Mouse (Mus musculus): ENCODE results near the gene Zbtb24. TPM values are rescaled to one million over a fixed set of nuclear protein-coding genes. Genes with fewer than 3 reads are reported as not detected.
"Not testable (repeated sequence)": the region's sequence is repeated elsewhere in the genome, so short reads cannot be mapped to it uniquely, and the experiment has no call there.

Zbtb24 gene
- 11.4 and 14.0 TPM in 2 replicates for polyA plus RNA-seq (2015; fragmentation: Nextera tagmentation; extraction: Ambion mirVana)

DNA sequence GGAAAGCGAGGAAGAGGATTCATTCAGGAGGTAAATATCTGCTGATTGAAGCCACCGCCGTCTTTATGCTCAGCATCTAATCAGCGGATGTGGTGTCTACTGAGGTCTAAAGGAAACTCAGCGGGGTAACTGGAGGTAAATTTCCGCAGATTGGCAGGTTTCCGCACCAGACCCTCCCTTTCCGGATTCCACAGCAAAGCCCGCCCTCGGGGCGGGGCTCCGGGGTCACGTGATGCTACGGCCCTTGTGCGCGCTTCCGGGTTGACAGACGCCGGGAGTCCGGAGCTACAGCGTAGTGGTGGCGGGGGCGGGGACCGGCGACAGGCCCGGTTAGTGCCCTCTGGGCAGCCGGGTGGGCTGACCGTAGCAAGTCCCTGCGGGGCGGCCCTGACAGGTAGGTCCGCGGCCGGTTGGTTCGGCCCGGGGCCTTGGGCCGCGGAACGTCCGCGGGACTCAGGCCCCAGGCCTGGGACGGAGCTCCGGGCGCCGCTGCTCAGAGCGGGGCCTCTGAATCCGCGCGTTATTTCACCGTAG, at the start of gene Zbtb24:
Gene Zbtb24 (plus strand): TSS at position 247 of the 534 bp plus-strand sequence.
- Histone ChIP-seq H3K4me1 (replicated peaks) (peaks cover 19% of the 10 kb centered on the region), H3K4me2 (peak within 1 kb of the TSS; percentile 82), H3K4me3 (peak within 1 kb of the TSS; percentile 92), H3K9ac (peak within 1 kb of the TSS; percentile 92), H3K27ac (peak within 1 kb of the TSS; percentile 76), H3K36me3 (0 out of 2 replicates have a peak, but pooled peaks cover 10% of the 10 kb centered on the region), H3K9me3 (replicated peaks) (no peaks in the 10 kb centered on the region), H3K27me3 (no peaks in the 10 kb centered on the region)
- ATAC-seq (replicated peaks; ENCODE audit: insufficient number of reproducible peaks, insufficient read depth, low FRiP score, low read depth), result peak; percentile 95
- whole genome bisulfite sequencing, result under 1% methylated on average over 49 of the region's 49 CpGs

DNA sequence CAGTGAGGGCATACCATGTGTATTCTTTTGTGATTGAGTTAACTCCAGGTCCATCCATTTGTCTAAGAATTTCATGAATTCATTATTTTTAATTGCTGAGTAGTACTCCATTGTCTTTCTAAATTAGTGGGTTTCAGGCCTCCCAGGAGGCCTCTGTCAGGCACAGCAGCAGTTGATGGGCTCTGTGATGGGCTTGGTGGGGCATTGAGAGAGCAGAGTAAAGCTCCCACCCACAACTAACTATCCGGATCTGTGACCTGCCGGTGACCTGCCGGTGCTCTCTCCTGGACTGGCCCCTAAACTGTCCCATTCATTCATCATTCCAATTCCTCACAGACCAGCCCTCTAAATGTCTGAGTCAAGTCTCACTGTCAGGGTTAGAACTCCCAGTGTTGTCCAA, 49.1 kb upstream of the Zbtb24 start:
- Histone ChIP-seq H3K9ac (no peak overlapping the region), H3K4me3 (no peak overlapping the region), H3K27me3 (no peaks in the 10 kb centered on the region), H3K4me1 (replicated peaks) (peaks cover 9% of the 10 kb centered on the region), H3K36me3 (no peaks in the 10 kb centered on the region), H3K4me2 (no peak overlapping the region), H3K9me3 (replicated peaks) (no peaks in the 10 kb centered on the region), H3K27ac (no peak overlapping the region)
- no peak for ATAC-seq (replicated peaks; ENCODE audit: insufficient number of reproducible peaks, insufficient read depth, low FRiP score, low read depth)
- WGBS, result 85% methylated on average over 3 of the region's 3 CpGs

DNA sequence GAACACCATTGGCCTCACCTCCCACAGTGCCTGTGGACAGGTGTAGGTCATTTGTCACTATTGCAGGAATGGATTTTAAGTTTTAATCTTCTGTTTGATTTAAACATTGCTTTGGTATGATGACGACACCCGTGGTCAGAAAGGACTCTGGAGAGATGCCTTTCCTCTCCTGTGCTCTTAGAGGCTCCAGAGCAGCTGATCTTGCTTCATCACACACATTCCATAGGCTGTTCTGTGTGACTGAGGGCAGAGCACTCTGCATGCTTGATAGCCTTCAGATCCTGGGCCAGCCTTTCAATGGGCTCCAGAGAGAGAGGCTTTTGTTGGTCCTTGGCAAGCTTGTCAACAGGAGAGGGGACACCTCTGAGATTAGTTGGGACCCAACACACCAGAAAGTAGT, 46.8 kb upstream of the Zbtb24 start:
- Histone ChIP-seq H3K27me3 (no peaks in the 10 kb centered on the region), H3K4me1 (replicated peaks) (peaks cover 9% of the 10 kb centered on the region), H3K9ac (no peak overlapping the region), H3K4me3 (no peak overlapping the region), H3K9me3 (replicated peaks) (no peaks in the 10 kb centered on the region), H3K36me3 (no peaks in the 10 kb centered on the region), H3K27ac (no peak overlapping the region), H3K4me2 (no peak overlapping the region)
- ATAC-seq (replicated peaks; ENCODE audit: insufficient number of reproducible peaks, insufficient read depth, low FRiP score, low read depth), result no peak
- WGBS, result 33% methylated on average over 2 of the region's 2 CpGs

DNA sequence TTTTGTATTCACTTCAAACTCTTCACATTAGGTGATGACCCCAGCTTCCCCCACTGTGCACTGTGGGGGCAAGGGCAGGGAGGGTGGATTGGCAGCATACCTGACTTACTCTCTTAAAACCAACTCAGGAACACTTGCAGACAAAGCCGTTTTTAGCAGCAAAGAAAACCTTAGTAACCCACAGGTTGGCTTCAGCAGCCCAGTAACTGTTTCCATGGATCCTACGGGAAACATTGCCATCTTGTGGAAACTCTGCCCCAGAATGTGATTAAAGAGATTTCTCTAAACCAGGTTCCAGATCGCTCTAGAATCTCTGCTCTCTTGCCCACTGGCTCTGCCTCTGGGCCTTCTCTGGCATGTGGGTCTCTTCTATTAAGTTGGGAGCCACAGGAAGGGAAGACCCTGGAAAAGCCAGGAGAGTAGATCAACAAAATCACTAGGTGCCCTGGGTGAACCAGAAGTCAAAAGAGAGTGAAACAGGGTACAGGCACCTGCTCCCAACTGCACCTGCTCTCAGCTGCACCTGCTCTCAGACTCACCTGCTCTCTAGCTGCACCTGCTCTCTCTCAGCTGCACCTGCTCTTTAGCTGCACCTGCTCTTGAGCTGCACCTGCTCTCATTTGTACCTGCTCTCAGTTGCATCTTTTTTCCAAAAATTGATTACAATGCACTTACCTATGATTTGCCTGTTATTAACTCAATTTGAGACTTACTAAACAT, 46.1 kb upstream of the Zbtb24 start:
- Histone ChIP-seq H3K4me3 (no peak overlapping the region), H3K9ac (no peak overlapping the region), H3K4me2 (no peak overlapping the region), H3K36me3 (no peaks in the 10 kb centered on the region), H3K4me1 (replicated peaks) (peaks cover 9% of the 10 kb centered on the region), H3K27me3 (no peaks in the 10 kb centered on the region), H3K9me3 (replicated peaks) (no peaks in the 10 kb centered on the region; the same call in 1 of the 2 replicates), H3K27ac (no peak overlapping the region)
- 29% methylated on average over 3 of the region's 3 CpGs for WGBS
- no peak for ATAC-seq (replicated peaks; ENCODE audit: insufficient number of reproducible peaks, insufficient read depth, low FRiP score, low read depth)

DNA sequence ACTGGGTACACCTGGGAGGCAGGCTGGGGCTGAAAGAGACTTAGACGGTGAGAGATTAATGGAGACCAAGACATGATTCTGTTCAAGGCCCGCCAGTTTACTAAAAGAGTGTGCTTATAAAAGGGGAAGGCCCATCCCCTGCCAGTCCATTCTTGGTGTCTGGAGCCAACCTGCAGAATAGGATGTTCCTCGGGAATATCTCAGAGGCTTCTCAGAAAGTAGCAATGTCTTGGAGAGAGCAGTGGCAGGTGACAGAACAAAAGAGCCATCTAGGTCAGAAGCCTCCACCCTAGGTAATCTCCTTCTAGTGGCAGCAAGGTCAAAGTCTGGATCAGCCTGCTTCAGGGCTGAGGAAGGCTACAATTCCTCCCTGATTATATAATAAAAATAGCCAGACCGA, 40.0 kb upstream of the Zbtb24 start:
- H3K9me3 ChIP-seq (replicated peaks); H3K4me2 ChIP-seq; H3K27ac ChIP-seq; H3K9ac ChIP-seq; H3K36me3 ChIP-seq; H3K27me3 ChIP-seq; H3K4me1 ChIP-seq (replicated peaks); H3K4me3 ChIP-seq; ATAC-seq (replicated peaks; ENCODE audit: insufficient number of reproducible peaks, insufficient read depth, low FRiP score, low read depth): not testable (repeated sequence)
- WGBS, result 90% methylated on average over 4 of the region's 4 CpGs

DNA sequence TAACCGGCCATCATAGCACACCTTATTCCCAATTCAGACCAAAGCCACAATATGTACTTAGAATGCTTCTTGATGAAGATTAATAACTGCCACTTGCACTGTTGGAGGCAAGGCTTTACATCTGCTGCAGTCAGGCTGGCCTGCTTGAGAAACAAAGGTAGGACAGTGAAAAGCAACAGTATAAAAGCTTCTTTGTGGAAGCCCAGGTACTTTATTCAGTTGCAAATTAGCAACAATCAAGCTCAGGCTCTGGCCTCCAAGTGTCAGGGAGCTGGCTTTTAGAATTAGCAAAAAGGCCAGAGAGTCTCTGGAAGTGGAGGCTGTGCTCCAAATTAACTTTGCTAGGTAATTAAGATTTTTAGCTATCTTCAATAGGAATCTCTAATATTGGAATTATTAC, 39.4 kb upstream of the Zbtb24 start:
- H3K9ac ChIP-seq; H3K9me3 ChIP-seq (replicated peaks); H3K4me3 ChIP-seq; H3K27me3 ChIP-seq; H3K4me2 ChIP-seq; H3K36me3 ChIP-seq; ATAC-seq (replicated peaks; ENCODE audit: insufficient number of reproducible peaks, insufficient read depth, low FRiP score, low read depth); H3K27ac ChIP-seq; H3K4me1 ChIP-seq (replicated peaks): not testable (repeated sequence)
- WGBS, result 95% methylated on average over 1 of the region's 1 CpGs

DNA sequence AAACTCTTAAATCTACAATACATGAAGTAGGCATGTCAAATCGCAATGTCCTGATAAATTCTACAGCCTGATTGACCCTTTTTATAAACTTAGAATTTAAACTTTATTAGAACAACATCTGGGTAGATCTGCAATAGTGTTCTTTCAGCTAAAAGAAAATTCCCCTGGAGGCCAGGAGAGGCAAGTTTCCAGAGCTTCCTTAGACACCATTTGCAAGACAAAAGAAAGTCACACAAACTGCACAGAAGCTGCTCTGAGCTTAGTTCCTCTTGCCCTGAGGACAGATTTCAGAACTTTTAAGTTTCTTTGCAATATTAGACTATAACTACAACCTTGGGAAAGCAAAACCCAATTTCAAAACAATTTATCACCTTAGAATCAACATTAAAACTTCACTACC, 36.7 kb upstream of the Zbtb24 start:
- H3K9ac ChIP-seq; ATAC-seq (replicated peaks; ENCODE audit: insufficient number of reproducible peaks, insufficient read depth, low FRiP score, low read depth): not testable (repeated sequence)

DNA sequence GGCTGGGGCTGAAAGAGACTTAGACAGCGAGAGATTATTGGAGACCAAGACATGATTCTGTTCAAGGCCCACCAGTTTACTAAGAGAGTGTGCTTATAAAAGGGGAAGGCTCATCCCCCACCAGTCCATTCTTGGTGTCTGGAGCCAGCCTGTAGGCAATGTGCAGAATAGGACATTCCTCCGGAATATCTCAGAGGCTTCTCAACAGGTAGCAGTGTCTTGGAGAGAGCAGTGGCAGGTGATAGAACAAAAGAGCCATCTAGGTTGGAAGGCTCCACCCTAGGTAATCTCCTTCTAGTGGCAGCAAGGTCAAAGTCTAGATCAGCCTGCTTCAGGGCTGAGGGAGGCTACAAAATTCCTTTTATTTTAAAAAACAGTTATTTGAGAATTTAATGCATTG, 34.8 kb upstream of the Zbtb24 start:
- H3K9me3 ChIP-seq (replicated peaks); H3K9ac ChIP-seq; H3K27me3 ChIP-seq; H3K27ac ChIP-seq; H3K4me1 ChIP-seq (replicated peaks); ATAC-seq (replicated peaks; ENCODE audit: insufficient number of reproducible peaks, insufficient read depth, low FRiP score, low read depth); H3K4me2 ChIP-seq; H3K36me3 ChIP-seq; H3K4me3 ChIP-seq: not testable (repeated sequence)
- WGBS, result 81% methylated on average over 2 of the region's 2 CpGs

More for the DNA sequence above, 36.7 kb upstream of the Zbtb24 start:
- 70% methylated on average over 1 of the region's 1 CpGs for WGBS
- H3K4me3 ChIP-seq; H3K27ac ChIP-seq; H3K36me3 ChIP-seq; H3K4me1 ChIP-seq (replicated peaks); H3K4me2 ChIP-seq; H3K9me3 ChIP-seq (replicated peaks); H3K27me3 ChIP-seq: not testable (repeated sequence)

DNA sequence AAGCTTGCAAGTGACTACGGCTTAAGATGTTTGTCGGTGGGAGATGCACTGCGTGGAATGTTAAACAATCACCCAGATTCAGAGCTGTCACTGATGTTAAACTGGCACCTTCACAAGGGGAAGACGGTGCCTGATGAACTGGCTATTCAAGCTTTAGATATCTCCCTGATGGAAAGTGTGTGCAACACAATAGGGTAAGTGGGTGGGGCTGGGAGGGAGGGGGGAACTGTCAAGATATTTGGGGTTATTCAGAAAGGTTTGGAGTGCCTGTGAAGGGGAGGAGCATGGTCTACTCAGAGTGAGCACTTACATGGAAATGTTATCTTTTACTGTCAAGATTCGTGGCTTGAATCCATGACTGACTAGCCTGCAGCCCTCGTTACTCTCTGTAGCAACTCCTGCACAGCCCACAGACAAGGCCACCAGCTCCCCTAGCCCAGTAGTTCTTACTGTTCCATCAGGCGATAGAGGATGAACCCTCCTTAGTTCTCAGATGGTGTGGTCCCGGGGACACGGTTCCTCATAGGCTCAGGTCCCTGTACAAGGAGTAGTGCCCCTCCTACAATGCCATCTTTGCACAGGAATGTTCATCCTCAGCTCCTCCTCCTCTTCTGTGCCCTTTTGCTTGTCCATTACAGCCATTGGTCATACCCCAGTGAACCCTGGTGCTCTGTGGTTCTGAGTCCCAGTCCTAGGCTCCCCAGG, 29.5 kb upstream of the Zbtb24 start:
- Histone ChIP-seq H3K9ac (no peak overlapping the region), H3K4me2 (no peak overlapping the region), H3K27ac (no peak overlapping the region), H3K9me3 (replicated peaks) (peaks cover 3% of the 10 kb centered on the region), H3K36me3 (no peaks in the 10 kb centered on the region), H3K4me1 (replicated peaks) (peaks cover 8% of the 10 kb centered on the region), H3K4me3 (no peak overlapping the region), H3K27me3 (no peaks in the 10 kb centered on the region)
- 45% methylated on average over 9 of the region's 9 CpGs for WGBS
- no peak for ATAC-seq (replicated peaks; ENCODE audit: insufficient number of reproducible peaks, insufficient read depth, low FRiP score, low read depth)

DNA sequence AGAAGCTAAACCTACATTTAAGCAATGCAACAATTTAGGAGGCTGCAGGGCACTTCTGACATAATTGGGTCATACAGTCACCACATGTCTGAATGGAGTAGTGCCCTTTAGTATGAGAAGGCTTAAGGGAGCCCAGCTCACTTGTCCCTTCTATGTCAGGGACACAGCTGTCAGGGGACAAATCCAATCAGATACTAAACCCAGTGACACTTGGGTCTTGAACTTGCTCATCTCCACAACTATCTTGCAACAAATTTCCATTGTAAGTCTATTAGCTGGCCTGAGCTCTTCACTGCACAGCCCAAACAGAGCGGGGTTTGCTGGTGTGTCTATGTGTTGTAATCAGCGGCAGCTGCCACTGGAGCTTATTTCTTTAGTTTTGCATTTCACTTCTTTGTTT, 26.5 kb upstream of the Zbtb24 start:
- Histone ChIP-seq H3K4me2 (no peak overlapping the region), H3K27ac (no peak overlapping the region), H3K27me3 (no peaks in the 10 kb centered on the region), H3K4me3 (no peak overlapping the region), H3K36me3 (no peaks in the 10 kb centered on the region), H3K4me1 (replicated peaks) (peaks cover 8% of the 10 kb centered on the region), H3K9me3 (replicated peaks) (no peaks in the 10 kb centered on the region), H3K9ac (no peak overlapping the region)
- 87% methylated on average over 2 of the region's 2 CpGs for WGBS
- no peak for ATAC-seq (replicated peaks; ENCODE audit: insufficient number of reproducible peaks, insufficient read depth, low FRiP score, low read depth)

DNA sequence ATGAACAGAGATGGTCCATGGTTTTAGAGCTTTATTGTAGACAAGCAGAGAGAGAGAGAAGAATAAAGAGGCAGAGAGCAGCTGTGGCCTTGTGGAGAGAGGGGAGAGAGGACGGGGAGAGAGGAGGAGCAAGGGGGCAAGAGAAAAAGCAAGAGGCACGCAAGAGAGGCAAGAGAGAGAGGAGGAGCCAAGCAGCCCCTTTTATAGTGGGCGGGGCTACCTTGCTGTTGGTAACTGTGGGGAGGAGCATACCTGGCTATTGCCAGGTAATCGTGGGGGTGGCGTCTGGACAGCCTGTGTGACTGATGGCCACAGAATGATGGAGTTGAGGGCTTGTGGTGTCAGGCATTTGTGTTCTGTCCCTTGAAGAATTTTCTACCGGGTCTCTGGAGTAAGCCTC, 23.8 kb upstream of the Zbtb24 start:
- no peak for ATAC-seq (replicated peaks; ENCODE audit: insufficient number of reproducible peaks, insufficient read depth, low FRiP score, low read depth)
- Histone ChIP-seq H3K9me3 (replicated peaks) (no peaks in the 10 kb centered on the region), H3K27me3 (no peaks in the 10 kb centered on the region), H3K9ac (no peak overlapping the region), H3K27ac (no peak overlapping the region), H3K4me2 (no peak overlapping the region), H3K4me1 (replicated peaks) (no peaks in the 10 kb centered on the region), H3K36me3 (no peaks in the 10 kb centered on the region), H3K4me3 (no peak overlapping the region)
- WGBS, result 54% methylated on average over 6 of the region's 6 CpGs

All from heart, embryonic 15.5 days (tissue).